Mouse (Mus musculus) macrophage (primary cell): ENCODE measurements at regions not wholly inside any gene's neighbourhood (a gene's known extent, or its start where the extent isn't known, plus 50 kb on each side); places are given as distances from the start of the nearest gene placed in this dataset.
"Not testable (repeated sequence)": the region's sequence is repeated elsewhere in the genome, so short reads cannot be mapped to it uniquely, and the experiment has no call there.

Experiments used
- H3K27ac ChIP-seq: fragments of 350-480 bp; formaldehyde crosslinking; 2 replicates; pipeline ENCODE4 v1.9.0; 2021
- H3K36me3 ChIP-seq: fragments of 350-480 bp; formaldehyde crosslinking; 2 replicates; pipeline ENCODE4 v1.9.0; 2021; ENCODE audit errors: inconsistent target
- H3K4me3 ChIP-seq: fragments of 350-480 bp; formaldehyde crosslinking; 2 replicates; pipeline ENCODE4 v1.9.0; 2021; ENCODE audit errors: inconsistent target
- H3K79me2 ChIP-seq: fragments of 350-480 bp; formaldehyde crosslinking; 2 replicates; pipeline ENCODE4 v1.9.0; 2021; ENCODE audit errors: inconsistent target
- WGBS: methylation state at CpG from one replicate; pipeline ENCODE4 v1.1.7; 2026; ENCODE audit warnings: inconsistent platforms; ENCODE audit not compliant: missing documents; 5-methylcytosine and 5-hydroxymethylcytosine counted together

DNA sequence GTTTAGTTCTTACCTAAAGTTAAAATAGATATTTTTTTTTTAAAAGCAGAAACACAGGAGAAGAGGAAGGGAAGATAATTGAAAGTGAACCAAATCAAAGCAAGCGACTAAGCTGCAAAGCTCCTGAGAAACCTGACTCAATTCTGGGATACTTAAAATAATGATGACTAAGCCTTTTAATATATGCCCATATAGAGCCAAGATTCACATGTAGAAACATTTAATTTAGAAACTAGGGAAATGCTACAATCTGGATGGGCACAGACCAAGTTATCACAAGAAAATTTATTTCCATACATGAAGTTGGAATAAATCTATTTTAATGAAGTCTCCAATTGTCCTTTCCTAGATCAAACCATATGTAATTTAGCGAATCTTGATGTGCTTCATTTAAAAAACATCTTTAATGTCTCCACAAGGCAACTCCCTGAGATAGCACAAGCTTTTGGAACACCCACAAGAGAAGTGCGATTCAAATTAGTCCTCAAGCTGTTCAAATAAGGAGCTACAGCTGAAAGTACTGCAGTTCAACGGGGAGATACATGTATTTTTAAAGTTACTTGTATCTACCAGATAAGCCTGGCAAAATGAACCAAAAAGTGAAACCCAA lies 386.7 kb downstream of the Car8 start:
- WGBS, result 90% methylated on average over 4 of the region's 4 CpGs
- Histone ChIP-seq H3K27ac (no peak overlapping the region), H3K79me2 (no peaks in the 10 kb centered on the region), H3K4me3 (no peak overlapping the region), H3K36me3 (no peaks in the 10 kb centered on the region)

DNA sequence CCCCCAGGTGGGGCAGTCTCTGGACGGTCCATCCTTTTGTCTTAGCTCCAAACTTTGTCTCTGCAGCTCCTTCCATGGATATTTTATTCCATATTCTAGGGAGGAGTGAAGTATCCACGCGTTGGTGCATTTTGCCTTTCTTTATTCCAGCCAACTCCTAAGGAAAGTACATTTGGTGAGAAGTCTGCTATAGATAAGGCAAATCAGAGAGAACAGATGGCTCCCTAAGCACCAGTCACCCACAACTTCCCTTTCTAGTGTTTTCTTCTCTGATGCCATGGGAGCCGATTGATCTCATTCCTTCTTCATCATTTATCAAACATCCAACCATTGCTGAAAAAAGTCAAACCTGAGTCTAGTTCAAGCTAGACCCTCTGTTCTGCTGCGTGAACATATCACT lies 391.4 kb downstream of the Car8 start:
- Histone ChIP-seq H3K79me2 (no peaks in the 10 kb centered on the region), H3K27ac (no peak overlapping the region), H3K36me3 (no peaks in the 10 kb centered on the region), H3K4me3 (no peak overlapping the region)
- 39% methylated on average over 5 of the region's 5 CpGs for WGBS

DNA sequence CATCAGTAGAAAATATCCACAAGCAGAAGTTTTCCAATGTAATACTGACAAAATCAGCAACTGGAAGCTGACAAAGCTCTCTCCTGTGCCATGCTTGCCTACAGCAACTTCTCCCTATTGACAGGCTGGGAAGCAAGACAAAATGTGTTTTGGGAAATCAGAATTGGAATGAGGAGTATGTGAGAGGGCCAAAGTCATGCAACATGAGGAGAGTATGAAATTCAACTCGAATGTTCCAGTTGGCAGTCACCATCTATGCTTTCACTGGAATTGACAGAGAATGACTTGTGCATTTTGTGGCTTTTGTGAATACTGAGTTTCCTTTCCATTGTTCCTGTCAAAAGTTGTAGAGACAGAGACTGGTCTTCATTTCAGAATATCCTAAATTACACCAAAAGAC lies 409.7 kb downstream of the Car8 start:
- no peak overlapping the region for H3K4me3 ChIP-seq
- H3K79me2 ChIP-seq, result no peaks in the 10 kb centered on the region
- H3K36me3 ChIP-seq, result no peaks in the 10 kb centered on the region
- WGBS, result 64% methylated on average over 1 of the region's 1 CpGs
- H3K27ac ChIP-seq, result no peak overlapping the region

DNA sequence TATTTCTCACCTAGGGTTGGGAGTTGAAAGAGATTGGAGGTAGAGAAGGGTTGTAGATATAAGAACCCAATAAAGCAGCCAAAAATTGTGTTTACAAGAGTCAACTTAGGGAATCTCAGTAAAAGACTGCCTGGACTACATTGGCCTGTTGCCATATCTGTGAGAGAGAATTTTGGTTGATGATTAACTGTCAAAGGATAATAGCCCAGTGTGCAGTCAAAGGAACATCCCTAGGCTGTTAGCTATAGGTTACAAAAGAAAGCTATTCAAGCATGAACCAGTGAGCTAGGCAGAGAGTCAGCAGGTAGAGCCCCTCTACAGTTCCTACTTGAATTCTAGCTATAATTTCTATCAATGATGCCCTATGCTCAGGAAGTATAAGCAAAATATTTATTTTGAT lies 419.0 kb downstream of the Car8 start:
- Histone ChIP-seq H3K79me2 (no peaks in the 10 kb centered on the region), H3K27ac (no peak overlapping the region), H3K4me3 (no peak overlapping the region), H3K36me3 (no peaks in the 10 kb centered on the region)

DNA sequence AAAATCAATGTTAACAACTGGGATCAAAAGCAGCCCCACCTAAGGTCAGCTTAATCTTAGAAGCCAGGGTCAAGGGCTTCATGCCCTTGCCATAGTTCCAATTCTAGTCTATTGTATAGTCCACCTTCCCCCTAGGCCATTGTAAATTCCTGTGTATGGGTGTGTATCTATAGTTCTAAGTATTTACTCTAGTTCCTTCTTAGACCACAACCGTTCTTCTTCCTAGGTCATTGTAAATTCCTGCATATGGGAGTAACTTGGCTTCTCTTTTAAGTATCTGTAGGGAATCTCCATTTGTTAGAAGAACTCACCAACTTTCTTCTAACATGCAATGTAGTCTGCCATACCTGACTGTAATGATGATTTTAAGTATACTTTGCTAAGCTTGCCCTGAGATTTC lies 461.1 kb downstream of the Car8 start:
- H3K36me3 ChIP-seq, H3K79me2 ChIP-seq, H3K27ac ChIP-seq, H3K4me3 ChIP-seq: not testable (repeated sequence)
- 91% methylated on average over 1 of the region's 1 CpGs for WGBS

DNA sequence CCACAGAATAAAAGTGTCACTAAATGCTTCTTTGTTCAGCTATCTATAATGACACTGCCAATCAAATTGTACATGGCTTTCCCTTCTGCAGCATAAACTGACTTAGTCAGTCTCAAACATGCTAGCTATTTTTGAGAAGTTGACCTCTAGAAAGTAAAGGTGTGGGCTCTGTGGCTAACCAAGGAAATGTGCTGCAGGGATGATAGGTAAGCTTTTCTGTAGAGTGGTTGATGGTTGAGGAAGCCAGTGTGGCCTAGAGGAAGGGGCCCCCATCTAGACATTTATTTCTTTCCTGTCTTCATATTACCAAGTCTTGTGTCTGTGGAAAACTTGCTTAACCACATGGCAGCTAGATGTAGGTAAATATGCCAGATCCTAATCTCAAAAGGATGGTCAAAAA lies 483.4 kb downstream of the Car8 start:
- Histone ChIP-seq H3K36me3 (no peaks in the 10 kb centered on the region), H3K4me3 (no peak overlapping the region), H3K79me2 (no peaks in the 10 kb centered on the region), H3K27ac (no peak overlapping the region)

DNA sequence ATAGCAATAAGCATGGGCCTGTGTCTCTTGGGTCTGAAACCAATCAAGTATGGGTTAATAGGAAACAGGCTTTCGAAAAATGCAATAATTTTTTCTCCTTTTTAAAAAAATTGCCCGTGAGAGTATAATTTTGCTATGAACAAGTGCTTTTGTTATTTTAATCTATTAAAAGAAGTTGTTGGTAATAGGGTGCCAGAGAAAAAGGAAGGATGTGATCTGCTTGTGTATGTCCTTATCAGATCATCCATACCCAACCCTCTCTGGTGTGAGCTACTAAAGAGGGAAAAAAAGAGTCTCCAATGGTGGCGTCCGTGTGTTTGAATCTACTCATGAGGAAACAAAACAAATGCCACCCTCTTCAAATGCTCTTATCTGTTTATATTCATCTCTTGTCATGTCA lies 484.9 kb downstream of the Car8 start:
- H3K79me2 ChIP-seq, result no peaks in the 10 kb centered on the region
- no peak overlapping the region for H3K4me3 ChIP-seq
- H3K36me3 ChIP-seq, result no peaks in the 10 kb centered on the region
- no peak overlapping the region for H3K27ac ChIP-seq
- 22% methylated on average over 4 of the region's 4 CpGs for WGBS

DNA sequence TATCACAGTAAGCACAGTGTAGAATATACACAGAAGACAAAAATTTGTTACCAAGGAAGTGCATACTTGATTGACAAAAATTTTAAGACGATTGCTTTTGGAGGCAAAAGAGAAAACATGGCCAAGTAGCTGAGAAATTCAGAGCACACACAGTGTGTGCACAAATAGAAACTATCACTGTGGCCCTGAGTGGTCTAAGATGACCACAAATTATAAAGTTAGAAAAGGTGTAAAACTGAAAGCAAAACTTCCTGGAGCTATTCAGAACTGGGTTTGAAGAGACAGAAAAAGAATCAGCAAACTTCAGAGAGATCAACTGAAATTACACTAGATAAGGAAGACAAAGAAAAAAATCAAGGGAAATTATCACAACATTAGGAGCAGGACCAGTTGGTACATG lies 487.6 kb downstream of the Car8 start:
- Histone ChIP-seq H3K4me3 (no peak overlapping the region), H3K79me2 (no peaks in the 10 kb centered on the region), H3K36me3 (no peaks in the 10 kb centered on the region), H3K27ac (no peak overlapping the region)
- 6% methylated on average over 1 of the region's 1 CpGs for WGBS

DNA sequence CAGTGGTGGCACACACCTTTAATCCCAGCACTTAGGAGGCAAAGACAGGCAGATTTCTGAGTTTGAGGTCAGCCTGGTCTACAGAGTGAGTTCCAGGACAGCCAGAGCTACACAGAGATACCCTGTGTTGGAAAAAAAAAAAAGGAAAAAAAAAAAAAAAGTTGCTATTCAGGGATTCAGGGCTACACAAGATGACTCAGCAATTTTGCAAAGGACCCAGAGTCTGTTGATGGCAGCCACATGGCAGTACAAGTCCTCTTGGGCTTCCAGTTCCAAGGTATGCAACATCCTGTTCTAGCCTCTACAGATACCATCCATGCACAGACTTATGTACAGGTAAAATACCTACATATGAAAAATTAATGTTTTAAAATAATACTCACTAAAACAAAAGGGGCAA lies 515.9 kb downstream of the Car8 start:
- Histone ChIP-seq H3K27ac (no peak overlapping the region), H3K36me3 (no peaks in the 10 kb centered on the region), H3K79me2 (no peaks in the 10 kb centered on the region), H3K4me3 (no peak overlapping the region)

DNA sequence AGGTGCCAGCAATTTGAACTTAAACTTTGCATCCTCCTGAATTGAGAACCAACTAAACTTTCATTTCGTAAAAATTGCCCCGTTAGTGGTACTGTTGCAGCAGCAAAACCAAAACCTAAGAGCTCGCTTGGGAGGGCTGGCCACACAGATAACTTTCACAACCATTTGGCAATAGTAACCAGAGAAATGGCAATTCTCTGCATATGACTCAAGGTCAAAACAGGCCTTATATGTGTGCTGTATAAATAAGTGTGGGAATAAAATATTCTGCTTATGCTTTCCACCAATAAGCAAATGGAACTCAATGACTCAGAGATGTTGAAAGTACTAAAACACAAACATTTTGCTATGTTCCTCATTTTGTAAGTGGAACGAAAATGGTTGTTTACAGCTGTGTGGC lies 550.3 kb downstream of the Car8 start:
- WGBS, result 75% methylated on average over 4 of the region's 4 CpGs
- no peaks in the 10 kb centered on the region for H3K36me3 ChIP-seq
- no peak overlapping the region for H3K4me3 ChIP-seq
- no peaks in the 10 kb centered on the region for H3K79me2 ChIP-seq
- H3K27ac ChIP-seq, result no peak overlapping the region

DNA sequence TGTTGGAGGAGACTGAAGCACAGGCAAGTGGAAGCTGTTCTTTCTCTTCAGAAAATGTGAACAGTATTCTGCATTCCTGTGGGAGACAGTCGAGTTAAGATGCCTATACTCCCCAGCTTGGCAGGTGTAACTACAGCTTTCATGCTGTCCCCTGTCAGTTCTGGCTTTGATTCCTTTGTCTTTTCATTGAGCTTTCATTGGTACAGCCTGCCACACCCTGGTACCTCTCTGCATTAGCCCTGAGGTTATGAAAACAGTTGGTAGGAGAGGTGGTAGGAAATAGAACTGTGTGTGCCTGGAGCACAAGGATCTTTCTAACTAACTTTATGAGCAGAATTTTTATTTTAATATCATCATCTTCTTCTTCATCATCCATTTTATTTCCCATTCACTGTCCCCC lies 551.6 kb downstream of the Car8 start:
- H3K27ac ChIP-seq, result no peak overlapping the region
- no peaks in the 10 kb centered on the region for H3K79me2 ChIP-seq
- no peaks in the 10 kb centered on the region for H3K36me3 ChIP-seq
- WGBS, result 92% methylated on average over 1 of the region's 1 CpGs
- H3K4me3 ChIP-seq, result no peak overlapping the region

DNA sequence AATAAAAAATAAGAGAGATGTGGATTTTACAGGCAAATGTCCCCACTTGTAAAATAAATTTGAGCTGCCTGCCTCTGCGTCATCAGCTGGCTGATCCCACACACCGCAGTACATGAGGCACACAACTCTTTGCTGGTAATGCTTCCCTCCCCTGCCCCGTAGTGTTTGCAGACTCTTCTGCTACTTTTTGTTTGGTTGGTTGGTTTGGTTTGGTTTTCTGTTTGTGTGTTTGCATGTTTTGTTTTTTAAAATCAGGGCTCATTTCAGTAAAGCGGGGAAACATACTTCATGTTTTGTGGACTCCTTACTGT lies 568.1 kb downstream of the Car8 start:
- Histone ChIP-seq H3K79me2 (no peaks in the 10 kb centered on the region), H3K36me3 (no peaks in the 10 kb centered on the region), H3K27ac (no peak overlapping the region), H3K4me3 (no peak overlapping the region)
- 89% methylated on average over 4 of the region's 4 CpGs for WGBS

DNA sequence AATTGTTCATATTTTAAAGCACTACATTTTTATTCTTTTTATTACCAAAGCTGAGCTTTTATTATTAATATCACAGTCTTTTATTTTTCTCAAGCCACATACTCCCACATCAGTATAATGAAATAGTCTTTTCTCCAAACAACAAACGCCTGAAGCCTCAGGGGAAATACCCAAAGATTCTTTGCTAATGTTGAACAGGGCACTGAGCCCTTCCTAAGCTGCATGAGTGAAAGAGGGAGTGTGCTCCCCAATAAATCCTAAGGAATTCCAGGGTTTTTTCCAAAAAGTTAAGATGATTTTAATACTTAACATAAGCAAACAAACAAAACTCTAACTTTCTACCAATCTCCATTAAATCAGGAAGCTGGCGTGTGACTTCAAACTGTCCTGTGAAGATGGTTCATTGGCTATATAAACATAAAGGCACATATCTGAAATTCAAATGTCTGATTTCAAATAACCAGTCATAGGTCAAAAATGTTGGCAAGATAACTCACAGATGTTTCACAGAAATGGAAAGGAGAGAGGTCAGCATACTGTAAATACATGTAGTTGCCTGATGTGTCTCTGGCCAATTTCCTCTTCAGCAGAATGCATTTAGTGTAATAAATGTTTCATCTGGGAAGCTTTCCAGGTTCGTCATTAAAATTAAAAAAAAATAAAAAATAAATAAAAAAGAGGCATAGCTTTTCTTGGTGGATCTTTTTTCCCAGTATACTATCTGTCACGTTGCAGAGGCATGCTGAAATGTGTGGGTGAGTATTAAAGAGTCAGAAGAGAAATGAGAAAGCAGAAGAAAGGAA lies 568.6 kb downstream of the Car8 start:
- Histone ChIP-seq H3K27ac (no peak overlapping the region), H3K36me3 (no peaks in the 10 kb centered on the region), H3K79me2 (no peaks in the 10 kb centered on the region), H3K4me3 (no peak overlapping the region)
- WGBS, result 92% methylated on average over 4 of the region's 4 CpGs

DNA sequence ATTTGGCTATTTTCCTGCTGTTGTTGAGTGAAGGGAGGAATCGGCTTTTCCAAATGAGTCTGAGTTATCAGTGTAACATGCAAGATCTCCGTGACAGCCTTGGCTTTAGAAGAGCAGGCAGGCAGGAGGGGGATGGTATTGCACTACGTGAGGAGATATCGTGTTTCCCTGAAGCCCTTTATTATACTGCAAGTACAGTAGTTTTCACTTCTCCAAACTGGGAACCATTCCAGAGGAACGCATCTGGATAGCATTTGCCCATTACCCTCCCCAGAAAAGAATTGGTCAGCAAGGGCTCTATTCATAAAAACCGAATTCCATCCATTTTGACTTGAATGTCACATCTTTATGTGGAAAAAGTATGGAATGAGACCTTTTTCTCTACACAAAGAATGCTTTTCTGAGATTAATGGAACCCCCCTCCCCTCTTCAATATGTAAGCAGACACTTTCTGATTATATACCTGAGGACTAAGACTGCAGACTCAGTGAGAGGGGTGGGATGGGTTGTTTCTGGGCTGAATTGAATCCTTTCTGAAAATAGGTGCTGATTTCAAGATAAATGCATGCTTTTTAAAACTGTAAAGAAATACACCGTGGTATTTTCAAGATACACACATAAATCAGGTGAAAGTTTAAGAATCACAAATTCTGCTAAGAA lies 571.8 kb downstream of the Car8 start:
- Histone ChIP-seq H3K79me2 (no peaks in the 10 kb centered on the region), H3K4me3 (no peak overlapping the region), H3K36me3 (no peaks in the 10 kb centered on the region), H3K27ac (no peak overlapping the region)
- WGBS, result 86% methylated on average over 6 of the region's 7 CpGs

DNA sequence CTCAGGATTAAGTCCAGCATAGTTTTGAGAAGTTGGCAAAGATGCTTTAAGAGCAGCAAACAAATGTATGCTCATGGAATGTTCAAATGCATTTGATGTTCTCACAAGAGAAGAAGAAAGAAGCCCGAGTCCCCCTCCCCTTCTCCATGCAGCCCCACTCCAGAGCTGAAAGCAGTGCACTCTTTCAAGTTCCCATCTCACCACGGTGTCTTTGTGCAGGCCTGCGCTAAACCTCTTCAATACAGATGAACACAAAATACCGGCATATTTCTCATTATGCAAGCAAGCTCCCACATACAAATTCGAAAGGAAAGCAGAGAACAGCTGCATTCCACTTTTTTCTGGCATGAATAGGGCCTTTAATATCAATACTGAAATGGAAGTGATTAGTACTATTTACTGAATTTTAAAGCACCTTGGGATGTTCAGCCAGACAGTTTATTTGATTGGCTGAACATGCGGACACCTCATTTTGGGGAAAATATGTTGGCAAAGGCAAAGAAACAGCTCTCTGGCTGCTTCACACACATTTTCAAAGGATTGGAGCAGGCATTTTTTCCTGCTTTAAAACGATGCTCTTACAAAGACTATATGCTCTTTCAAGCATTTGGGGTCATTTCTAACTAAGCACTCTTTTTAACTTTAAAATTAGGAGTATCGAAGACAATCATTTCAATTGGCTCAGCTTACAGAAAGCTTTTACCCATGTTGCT lies 595.8 kb downstream of the Car8 start:
- Histone ChIP-seq H3K36me3 (no peaks in the 10 kb centered on the region), H3K27ac (no peak overlapping the region), H3K79me2 (no peaks in the 10 kb centered on the region), H3K4me3 (no peak overlapping the region)
- WGBS, result 83% methylated on average over 8 of the region's 8 CpGs
